Mouse (Mus musculus): ENCODE measurements around the gene Tnrc18. TPM values are rescaled to one million over a fixed set of nuclear protein-coding genes. Genes with fewer than 3 reads are reported as not detected.

Tnrc18 gene
- total and polyA plus RNA-seq, 2 experiments from 2014 or later = 19.4 to 114 TPM

DNA sequence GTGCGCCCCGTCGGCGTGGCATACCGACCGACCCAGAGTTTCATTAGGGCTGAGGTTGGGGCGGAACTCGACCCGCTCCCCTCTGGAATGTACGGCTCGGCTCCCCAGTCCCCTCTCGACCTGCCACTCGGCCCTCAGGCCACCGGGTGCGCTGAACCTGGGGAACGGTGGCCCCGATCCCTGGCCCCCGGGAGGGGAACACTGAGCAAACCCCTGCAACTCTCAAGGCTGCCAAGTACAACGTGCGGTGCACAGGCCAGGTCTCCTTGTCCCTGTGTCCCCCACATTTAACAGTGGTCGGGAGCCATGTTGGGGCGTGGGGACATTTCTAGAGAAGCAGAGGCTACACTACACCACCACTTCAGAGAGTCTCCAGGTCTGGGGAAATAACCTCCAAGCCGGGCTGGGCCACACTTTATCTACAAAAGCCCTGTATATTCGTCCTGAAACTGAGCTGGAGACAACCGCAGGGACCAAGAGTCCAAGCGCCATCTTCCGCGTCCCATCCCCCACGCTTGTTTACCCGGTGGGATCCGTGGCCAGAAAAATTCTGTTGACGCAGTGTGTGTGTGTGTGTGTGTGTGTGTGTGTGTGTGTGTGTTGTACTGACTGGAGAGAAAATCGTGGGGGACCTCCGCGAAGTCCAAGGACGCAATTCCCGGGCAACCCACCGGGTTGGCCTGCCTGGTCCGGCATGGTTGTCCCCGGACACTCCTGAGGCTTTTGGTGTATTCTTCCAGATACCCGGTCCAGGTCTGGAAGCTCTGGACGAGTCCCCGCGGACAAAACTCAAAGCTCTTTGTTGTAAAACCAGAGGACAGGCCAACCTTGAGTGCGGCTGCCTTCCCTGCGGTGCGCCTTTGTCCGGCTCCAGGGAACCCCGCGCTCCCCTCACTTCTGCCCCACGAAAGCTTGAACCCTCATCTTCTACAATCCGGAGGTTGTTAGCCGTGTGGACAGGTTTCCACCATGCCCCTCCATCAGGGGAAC, 3.1 kb upstream of the Tnrc18 start:
- under 1% methylated on average over 53 of the region's 53 CpGs for WGBS
- Histone ChIP-seq H3K9me3 (ENCODE audit: low read length) (no peaks in the 10 kb centered on the region), H3K4me2 (ENCODE audit: low read depth, low read length, poor library complexity, severe bottlenecking) (peak overlapping the region; percentile 95), H3K9ac (replicated peaks; ENCODE audit: low read length, poor library complexity, severe bottlenecking) (peak overlapping the region; percentile 86), H3K4me1 (ENCODE audit: insufficient read depth, low read length) (peaks cover 26% of the 10 kb centered on the region), H3K36me3 (ENCODE audit: insufficient read depth, low read length) (no peaks in the 10 kb centered on the region), H3K27ac (ENCODE audit: low read depth, low read length) (peak overlapping the region; percentile 100), H3K27me3 (ENCODE audit: insufficient read depth, low read length) (no peaks in the 10 kb centered on the region), H3K4me3 (ENCODE audit: low read depth, low read length) (peak overlapping the region; percentile 98)
- TF ChIP-seq CTCF (IDR thresholded peaks at IDR 0.05) = no peak
- DNase-seq (ENCODE audit: low spot score) (peak; percentile 78), ATAC-seq (ENCODE audit: low FRiP score) (no peak)

DNA sequence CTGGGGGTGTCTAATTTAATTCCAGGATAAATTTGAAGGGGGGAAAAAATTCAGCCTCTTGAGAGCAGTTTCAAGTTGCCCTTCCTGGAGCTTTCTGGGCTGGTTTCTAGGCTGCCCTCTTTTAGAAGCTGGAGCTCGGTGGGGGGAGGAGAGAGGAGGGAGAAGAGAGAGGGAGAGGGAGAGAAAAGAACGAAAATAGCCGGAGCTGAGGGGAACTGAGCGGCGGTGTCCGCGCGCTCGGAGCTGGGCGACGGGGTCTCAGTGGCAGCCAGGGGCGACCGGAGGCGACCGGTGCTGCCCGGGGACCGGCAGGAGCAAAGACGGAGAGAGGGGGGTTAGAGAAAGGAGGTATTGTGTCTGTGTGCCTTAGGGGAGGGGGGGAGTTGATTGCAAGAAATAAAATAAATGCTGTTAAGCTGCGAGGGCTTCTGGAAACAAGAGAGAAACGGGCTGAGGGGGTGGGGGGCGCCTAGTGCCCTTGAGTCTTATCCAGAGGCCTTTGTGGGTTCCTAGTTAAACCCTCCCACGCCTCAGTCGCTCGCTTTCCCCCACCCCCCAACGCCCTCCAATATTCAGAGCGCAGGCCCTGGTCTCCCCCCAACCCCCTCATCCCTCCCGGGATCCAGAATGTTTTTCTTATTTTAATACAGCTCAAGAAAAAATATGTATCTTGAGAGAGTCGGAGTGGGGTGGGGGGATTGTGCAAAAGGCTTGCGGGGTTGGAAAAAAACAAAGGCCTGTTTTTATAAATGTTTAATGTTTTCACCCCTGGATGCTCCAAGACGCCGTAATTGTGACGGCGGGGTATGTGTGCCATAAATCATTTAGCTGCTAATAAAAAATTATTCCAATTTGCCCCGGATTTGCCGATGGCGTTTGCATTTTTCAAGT, 2.2 kb upstream of the Tnrc18 start:
- no peak for TF ChIP-seq CTCF (IDR thresholded peaks at IDR 0.05)
- WGBS = under 1% methylated on average over 36 of the region's 36 CpGs
- ATAC-seq (ENCODE audit: low FRiP score) = peak; percentile 22; the same call in 1 of the 2 replicates

DNA sequence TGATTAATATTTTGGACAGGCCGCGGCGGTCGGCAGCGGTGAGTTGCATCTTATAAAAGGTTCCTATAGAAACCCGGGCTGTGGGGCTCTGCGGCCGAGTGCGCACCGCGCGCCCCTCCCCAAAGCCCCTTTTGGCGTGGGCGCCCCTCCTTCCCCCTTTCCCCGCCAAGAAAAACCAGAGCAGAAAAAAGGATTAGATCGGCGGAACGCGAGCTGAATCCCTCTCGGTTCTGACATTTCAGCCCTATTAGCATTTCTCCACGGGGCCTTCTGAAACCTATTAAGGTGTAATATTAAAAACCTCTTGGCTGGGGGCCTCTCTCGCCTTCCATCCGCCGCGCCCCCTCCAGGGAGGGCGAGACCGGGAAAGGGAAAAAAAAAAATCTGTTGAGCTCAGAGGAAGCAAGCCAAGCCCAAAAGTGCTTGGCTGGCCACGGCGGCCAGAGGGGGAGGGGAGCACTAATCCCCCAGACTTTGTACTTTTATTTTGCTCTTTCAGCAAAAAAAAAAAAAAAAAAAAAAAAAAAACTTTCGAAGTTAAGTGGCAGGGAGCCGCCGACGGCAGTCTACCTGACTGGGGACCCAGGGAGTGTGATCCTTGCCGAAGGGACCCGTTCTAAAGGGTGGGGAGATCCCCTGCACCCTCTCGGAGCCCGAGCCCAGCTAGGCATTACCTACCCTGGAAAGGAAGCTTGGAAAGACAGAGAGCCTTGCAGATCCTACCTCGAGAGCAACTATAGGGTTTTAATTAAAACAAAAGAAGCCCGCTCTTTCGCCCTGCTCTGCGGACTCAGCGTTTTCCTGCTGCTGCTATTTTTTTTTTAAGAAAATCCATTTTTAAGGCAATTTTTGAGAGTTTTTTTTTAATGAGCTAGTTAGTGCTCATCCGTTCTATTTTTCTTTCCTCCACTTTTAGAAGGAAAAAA, 1.2 kb upstream of the Tnrc18 start:
- Histone ChIP-seq H3K36me3 (ENCODE audit: insufficient read depth, low read length) (no peaks in the 10 kb centered on the region), H3K9ac (replicated peaks; ENCODE audit: low read length, poor library complexity, severe bottlenecking) (peak overlapping the region; percentile 86), H3K9me3 (ENCODE audit: low read length) (no peaks in the 10 kb centered on the region), H3K4me1 (ENCODE audit: insufficient read depth, low read length) (peaks cover 10% of the 10 kb centered on the region), H3K4me3 (ENCODE audit: low read depth, low read length) (peak overlapping the region; percentile 98), H3K27ac (ENCODE audit: low read depth, low read length) (peak overlapping the region; percentile 100), H3K27me3 (ENCODE audit: insufficient read depth, low read length) (no peaks in the 10 kb centered on the region), H3K4me2 (ENCODE audit: low read depth, low read length, poor library complexity, severe bottlenecking) (peak overlapping the region; percentile 95)
- peak; percentile 88 for DNase-seq (ENCODE audit: low spot score)
- no peak; the same call in 1 of the 2 replicates for TF ChIP-seq CTCF (IDR thresholded peaks at IDR 0.05)
- under 1% methylated on average over 43 of the region's 43 CpGs for WGBS
- ATAC-seq (ENCODE audit: low FRiP score) = no peak

More for the DNA sequence above, 2.2 kb upstream of the Tnrc18 start:
- peak overlapping the region; percentile 95 for H3K4me2 ChIP-seq (ENCODE audit: low read depth, low read length, poor library complexity, severe bottlenecking)
- H3K36me3 ChIP-seq (ENCODE audit: insufficient read depth, low read length) = no peaks in the 10 kb centered on the region
- peak overlapping the region; percentile 98 for H3K4me3 ChIP-seq (ENCODE audit: low read depth, low read length)
- peak overlapping the region; percentile 100 for H3K27ac ChIP-seq (ENCODE audit: low read depth, low read length)
- peak overlapping the region; percentile 86 for H3K9ac ChIP-seq (replicated peaks; ENCODE audit: low read length, poor library complexity, severe bottlenecking)
- H3K27me3 ChIP-seq (ENCODE audit: insufficient read depth, low read length) = no peaks in the 10 kb centered on the region
- H3K9me3 ChIP-seq (ENCODE audit: low read length) = no peaks in the 10 kb centered on the region
- DNase-seq (ENCODE audit: low spot score) = peak; percentile 95
- H3K4me1 ChIP-seq (ENCODE audit: insufficient read depth, low read length) = peaks cover 18% of the 10 kb centered on the region

DNA sequence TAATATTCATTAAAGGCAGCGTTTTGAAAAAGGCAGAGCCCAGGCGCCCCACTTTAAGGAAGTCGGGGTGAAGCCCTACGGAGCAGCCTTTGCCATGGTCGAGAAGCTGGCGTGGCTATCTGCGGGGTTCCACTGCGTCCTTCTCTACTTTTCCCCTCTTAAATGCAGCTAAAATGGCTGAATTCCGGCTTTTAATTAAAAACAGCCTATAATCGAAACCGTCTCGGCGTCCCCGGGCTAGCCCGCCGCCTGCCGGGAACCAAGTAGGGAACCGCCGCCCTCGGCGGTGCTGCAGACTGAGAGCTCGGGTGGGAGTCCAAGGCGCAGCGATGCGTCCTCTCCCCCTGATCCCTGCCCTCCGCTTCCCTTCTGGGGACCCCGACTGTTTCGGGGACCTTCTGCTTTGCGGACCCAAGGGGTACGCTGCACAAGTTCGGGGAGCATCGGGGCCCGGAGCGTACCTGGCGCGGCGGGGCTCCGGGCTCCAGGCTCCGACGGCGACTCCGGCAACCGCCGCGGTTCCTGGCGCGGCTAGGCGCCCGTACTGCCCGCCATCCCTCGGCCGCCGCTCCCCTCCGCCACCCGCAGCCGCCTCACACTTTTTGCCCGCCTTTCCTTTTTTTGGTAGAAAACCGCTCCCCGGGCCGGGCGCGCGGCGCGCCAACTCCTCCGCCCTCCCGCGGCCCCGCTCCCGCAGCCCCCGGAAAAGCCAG, 495 bp downstream of the Tnrc18 start:
- under 1% methylated on average over 54 of the region's 71 CpGs for WGBS
- Histone ChIP-seq H3K9me3 (ENCODE audit: low read length) (no peaks in the 10 kb centered on the region), H3K9ac (replicated peaks; ENCODE audit: low read length, poor library complexity, severe bottlenecking) (peak overlapping the region; percentile 100), H3K27me3 (ENCODE audit: insufficient read depth, low read length) (no peaks in the 10 kb centered on the region), H3K27ac (ENCODE audit: low read depth, low read length) (peak overlapping the region; percentile 100), H3K4me2 (ENCODE audit: low read depth, low read length, poor library complexity, severe bottlenecking) (peak overlapping the region; percentile 96), H3K36me3 (ENCODE audit: insufficient read depth, low read length) (0 out of 2 replicates have a peak, but pooled peaks cover under 1% of the 10 kb centered on the region), H3K4me1 (ENCODE audit: insufficient read depth, low read length) (peaks cover 9% of the 10 kb centered on the region; the same call in 1 of the 2 replicates), H3K4me3 (ENCODE audit: low read depth, low read length) (peak overlapping the region; percentile 98)
- ATAC-seq (ENCODE audit: low FRiP score) (no peak), DNase-seq (ENCODE audit: low spot score) (peak; percentile 42)
- TF ChIP-seq CTCF (IDR thresholded peaks at IDR 0.05) = no peak; the same call in 1 of the 2 replicates
